Mouse (Mus musculus) c-Kit-positive CD71-negative TER-119-negative erythroid progenitor cells, embryonic 14.5 days (primary cell): ENCODE results near the gene Bco1.

ENCODE experiments used
- DNase-seq: peaks from one replicate; pipeline ENCODE4 v3.0.0-alpha.2; 2013; ENCODE audit warnings: low read depth

Gene Bco1

GRCm38 (mm10) chr8:117094053-117094452 is 1.6 kb upstream of the Bco1 start:
- DNase-seq = no peak

DNA sequence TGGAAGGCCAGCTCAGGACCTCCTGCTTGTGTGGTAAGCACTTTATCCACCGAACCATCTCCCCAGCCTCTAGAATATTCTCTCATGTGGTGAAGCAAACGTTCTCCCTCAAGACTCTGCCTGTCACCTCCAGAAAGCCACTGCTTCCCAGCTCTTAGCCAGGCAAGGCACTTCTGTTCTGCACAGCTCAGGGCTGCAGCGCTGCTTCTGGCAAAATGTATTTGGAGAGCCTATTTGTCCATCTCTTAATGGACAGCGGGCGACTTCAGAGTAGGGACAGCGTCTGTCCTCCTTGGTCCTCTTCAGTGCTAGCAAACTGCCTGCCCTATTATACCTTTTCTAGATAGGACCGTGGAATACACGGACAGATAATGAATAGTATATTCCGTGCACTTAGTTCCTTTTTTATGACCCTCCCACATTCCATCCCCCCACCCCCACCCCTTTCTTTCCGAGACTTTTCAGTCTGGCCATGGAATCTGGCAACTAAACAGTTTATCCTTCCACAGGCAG is 1.5 kb downstream of the Bco1 start:
- no peak for DNase-seq

GRCm38 (mm10) chr8:117097564-117098191 is 2.0 kb downstream of the Bco1 start:
- DNase-seq = no peak

DNA sequence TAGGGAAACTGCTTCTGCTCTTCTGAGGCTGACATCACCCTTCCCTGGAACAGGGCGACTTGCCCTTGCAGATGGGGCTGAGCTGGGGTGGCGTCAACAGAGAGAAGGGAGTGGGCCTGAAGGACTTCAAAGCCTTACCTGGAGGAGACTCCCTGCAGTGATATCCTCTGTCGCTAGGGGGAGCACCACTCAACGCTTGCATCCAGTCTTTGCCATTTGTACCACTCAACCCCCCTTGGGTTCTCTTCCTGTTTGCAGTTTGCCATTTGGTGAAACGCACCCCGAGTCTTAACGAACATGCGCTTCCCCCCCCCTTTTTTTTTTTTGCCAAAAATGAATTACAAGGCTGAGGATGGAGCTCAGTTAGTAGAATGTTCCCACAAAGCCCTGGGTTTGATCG is 11.9 kb downstream of the Bco1 start:
- DNase-seq = peak; percentile 78

DNA sequence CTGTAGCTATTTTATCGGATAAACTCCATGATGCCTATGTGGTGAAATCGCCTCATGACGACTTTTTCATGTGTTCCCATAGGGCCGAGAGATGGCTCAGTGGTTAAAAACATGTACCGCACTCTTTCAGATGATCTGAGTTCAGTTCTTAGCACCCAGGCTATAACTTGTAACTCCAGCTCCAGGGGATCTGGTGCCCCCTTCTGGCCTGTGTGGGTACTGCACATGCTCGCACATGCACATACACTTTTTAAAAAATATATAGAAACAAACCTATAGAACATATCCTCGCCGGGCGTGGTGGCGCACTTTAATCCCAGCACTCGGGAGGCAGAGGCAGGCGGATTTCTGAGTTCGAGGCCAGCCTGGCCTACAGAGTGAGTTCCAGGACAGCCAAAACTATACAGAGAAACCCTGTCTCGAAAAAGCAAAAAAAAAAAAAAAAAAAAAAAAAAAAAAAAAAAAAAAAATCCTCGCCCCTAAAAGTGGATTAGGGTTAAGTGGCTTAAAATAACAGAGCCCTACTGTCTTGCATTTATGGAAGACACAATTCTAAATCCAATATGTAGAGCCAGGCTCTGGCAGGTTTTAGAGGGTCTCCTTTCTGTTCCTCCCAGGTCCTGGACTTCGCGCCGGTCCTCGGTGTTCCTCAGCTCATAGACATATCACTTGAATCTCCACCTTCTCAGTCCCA is 13.5 kb downstream of the Bco1 start:
- no peak for DNase-seq

- peak; percentile 44 for DNase-seq
Measured at GRCm38 (mm10) chr8:117109801-117110390, 14.2 kb downstream of the Bco1 start.

- DNase-seq = no peak
Measured at GRCm38 (mm10) chr8:117111641-117112040, 16.0 kb downstream of the Bco1 start.

GRCm38 (mm10) chr8:117112261-117112660 is 16.6 kb downstream of the Bco1 start:
- no peak for DNase-seq

- no peak for DNase-seq
Measured at GRCm38 (mm10) chr8:117115094-117115493, 19.4 kb downstream of the Bco1 start.

GRCm38 (mm10) chr8:117115676-117116446 is 20.2 kb downstream of the Bco1 start:
- DNase-seq = no peak

- no peak for DNase-seq
Measured at GRCm38 (mm10) chr8:117116534-117116933, 20.9 kb downstream of the Bco1 start.

DNA sequence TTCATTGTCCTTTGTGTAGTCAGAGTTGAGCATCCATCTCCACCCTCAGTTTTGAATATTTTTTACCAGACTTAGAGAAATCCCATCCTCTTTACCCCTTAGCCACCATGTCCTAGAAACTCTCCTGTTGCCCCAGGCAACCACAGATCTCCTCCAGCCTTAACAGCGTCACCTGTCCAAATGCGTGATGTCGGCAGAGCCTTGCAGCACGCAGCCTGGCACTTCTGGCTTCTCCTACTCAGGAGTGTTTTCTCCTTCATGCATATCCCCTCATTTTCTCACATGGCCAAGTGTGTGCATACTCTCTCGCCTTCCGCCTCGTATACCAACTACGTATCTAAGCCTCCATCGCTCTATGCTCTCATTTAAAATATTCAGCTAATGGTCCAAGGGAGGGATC is 22.8 kb downstream of the Bco1 start:
- no peak for DNase-seq

GRCm38 (mm10) chr8:117121277-117121676 is 25.6 kb downstream of the Bco1 start:
- DNase-seq = peak; percentile 42

DNA sequence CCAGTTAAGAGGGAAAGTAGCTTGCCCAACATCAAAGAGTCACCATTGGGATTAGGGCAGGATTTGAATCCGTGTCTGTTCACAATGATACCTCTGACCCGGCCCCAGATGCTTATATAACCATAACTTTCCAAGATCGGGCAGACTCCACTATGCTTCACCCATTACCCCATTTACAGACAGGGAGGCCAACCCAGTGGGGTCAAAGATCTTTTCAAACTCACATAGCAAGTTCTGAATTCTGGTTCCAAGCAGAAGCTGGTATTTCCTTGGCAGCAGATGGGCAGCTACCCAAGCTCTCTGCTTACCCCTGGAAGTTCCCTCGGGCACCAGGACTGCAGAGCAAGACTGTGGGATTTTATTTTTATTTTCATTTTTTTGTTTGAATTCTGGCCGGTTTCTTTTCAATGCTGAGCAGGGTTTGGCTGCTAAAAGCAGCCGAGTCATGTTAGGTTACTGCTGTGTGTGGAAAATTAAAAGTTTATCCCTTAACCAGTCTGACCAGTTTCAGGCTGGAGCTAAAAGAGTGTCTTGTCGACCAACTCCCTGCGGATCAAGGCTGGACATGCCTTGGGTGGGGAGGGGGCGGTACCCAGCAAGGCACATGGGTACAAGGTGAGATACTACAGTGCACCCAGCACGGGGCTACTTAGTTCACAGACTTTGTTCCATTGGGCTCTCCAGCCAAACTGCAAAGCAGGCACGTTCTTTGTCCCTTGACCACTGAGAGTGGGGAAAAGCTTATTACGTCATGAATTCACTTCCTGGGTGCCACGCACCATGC is 28.4 kb downstream of the Bco1 start:
- DNase-seq = no peak

DNA sequence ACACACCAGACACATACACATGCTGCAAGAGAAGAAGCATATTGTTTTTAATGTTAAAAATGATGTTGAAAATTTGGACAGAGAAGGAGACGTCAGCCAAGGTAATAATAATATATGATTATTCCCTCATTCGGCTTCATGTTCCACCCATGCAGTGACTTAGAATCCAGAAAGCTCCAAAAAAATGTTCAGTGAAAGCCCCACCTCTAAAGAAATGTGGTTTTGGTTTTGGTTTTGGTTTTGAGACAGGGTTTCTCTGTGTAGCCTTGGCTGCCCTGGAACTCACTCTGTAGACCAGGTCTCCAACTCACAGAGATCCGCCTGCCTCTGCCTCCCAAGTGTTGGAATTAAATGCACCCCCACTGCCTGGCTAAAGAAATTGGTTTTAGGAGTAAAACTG is 30.2 kb downstream of the Bco1 start:
- no peak for DNase-seq

- no peak for DNase-seq
Measured at GRCm38 (mm10) chr8:117126411-117126810, 30.8 kb downstream of the Bco1 start.

DNA sequence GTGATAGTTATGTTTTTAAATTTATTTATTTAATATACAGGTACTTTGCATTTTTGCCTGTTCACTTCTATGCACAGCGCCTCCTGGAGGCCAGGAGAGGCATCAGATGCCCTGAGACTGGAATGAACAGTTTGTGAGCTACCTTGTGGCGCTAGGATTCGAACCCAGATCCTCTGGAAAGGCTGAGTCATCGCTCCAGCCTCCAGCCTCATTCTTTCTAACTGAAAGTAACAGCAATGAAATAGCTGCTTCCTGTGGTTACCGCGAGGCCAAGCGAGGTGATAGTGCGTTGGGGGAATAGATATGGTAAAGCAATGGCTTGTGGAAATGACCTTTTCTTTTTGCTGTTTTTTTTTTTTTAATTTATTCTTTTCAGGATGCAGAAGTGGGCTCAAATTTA is 31.4 kb downstream of the Bco1 start:
- DNase-seq = no peak

- no peak for DNase-seq
Measured at GRCm38 (mm10) chr8:117133702-117134101, 38.0 kb downstream of the Bco1 start.

DNA sequence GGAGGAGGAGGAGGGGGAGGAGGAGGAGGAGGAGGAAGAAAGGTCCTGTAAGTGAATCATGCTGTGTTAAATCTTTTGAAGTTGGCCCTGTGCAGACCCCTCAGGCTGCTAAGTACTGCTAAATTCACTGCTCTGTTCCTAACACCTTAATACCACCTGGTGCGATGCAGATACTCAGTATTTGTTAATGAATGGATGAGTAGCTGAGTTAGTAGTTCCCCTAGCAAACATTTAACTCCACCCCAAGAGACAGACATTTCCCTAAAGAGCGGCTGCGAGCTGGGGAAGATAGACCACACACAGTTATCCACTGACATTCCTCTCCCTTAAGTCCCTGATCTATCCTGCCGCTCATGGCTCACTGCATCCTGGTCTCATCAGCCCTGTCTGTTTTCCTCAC is 40.7 kb downstream of the Bco1 start:
- no peak for DNase-seq

GRCm38 (mm10) chr8:117136763-117137162 is 41.1 kb downstream of the Bco1 start:
- DNase-seq = no peak

GRCm38 (mm10) chr8:117137357-117137756 is 41.7 kb downstream of the Bco1 start:
- DNase-seq = no peak

DNA sequence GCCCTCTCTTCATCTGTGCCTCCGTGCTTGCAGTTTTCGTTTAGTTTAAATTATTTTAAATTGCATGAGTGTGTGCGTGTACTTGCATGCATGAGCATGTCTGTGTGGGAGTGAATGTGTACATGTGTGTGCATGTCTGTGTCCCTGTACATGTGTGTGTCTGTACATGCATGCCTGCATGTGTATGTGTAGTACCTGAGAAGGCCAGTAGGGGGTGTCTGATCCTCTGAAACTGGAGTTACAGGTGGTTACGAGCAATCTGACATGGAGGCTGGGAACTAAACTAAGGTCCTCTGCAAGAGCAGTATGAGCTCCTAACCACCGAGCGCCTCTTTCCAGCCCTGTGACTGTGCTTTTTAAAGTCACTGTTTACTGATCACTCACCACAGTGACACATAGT is 52.9 kb downstream of the Bco1 start:
- no peak for DNase-seq
